Mouse (Mus musculus) cerebellum, adult 9-11 months (tissue): ENCODE data around the gene Kcns3.

Experiments used
- DNase-seq: peaks from one replicate; pipeline ENCODE4 v3.0.0; 2022

Gene Kcns3

DNA sequence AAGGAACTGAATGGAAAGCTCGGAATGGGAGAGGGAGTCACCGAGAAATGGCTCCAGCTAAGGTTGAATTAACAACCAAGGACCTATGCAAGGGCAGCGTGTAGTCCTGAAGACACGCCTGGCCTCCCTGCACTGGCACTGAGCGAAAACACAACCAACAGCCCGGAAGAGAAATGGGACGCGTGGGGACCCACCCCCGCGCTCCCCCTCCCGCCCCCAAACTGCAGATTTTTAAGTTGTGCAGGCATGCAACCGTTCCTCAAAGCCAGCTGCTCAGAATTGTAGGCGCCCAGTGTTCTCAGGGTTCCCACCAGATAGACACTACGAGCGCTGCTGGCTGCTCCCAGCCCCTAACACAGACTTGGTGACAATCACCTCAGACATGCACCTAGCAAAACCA lies at the start of gene Kcns3:
Gene Kcns3, minus strand, starts transcription at position 42 of the 400 bp plus-strand sequence.
- DNase-seq: no peak

DNA sequence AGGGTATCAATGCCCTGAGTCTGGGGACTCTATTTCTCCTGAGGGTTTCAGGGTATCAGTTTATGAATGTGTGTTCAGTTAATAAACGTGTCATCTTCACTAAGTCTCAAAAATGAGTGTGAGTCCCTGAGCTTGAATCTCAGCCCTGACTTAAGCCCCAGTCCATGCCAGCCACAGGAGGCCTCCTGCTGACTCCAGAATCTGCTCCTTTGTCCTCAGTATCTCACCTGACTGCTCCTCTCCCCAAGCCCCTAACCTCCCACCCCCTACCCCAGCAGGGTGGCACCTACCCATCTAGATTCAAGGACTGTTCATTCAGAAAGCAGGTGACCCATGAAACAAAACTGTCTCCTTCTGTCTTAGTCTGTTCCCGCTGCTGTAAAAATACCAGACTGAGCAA lies 47.7 kb upstream of the Kcns3 start:
- no peak for DNase-seq

DNA sequence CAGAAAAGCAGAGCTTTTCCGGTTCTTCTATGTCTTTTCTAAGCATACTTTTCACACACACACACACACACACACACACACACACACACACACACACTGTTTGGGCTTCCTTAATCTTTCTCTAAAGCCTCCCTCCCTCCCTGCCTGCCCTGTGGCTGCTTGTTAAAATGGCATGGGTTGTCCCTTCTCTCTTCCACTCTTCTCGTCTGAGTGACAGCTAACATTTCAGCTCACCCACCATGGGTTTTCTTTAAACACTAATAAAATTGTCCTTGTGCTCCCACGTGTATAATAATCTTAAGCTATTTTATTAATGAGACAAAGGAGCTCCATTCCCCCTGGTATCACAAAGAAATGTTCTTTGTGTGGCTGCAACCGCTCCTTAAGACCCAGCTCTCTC lies 47.2 kb upstream of the Kcns3 start:
- DNase-seq: no peak

DNA sequence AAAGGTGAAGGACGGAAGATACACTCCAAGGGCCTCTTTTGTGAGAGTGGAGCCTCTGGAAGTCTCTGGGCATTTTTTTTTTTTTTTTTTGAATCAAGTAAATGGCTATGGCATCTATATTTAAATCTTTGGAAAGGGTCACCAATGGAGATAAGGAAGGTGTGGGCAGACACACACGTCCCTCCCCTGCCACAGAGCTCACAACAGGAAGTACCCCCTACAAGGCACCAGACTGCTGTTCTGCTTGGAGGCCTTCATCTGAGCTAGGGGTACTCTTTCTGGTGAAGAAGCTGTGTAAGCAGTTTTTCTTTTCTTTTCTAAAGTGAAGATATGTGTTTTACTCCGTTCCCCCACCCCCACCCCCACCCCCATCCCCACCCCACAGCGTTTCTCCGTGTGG lies 46.0 kb upstream of the Kcns3 start:
- DNase-seq: no peak

DNA sequence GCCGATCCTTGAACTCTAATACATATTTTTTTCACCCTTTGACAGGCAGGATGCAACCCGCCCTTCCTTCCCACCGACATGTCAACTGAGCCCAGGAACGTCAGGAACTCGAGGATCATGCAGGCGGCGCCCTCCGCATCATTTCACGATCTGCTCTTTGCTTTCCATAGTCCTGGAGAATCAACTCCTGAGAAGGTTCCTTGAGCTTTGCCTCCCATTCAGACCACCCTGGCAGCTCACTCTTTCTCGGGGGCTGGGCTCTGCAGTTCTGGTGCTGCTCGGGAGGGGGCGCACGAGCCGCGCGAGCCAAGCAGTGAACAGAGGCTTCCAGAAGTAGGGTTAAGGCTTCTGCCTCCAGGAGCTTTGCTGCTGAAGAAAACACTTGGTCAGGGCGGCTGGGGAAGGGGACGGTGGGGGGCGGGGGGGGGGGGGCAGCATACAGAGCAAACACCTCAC lies 45.3 kb upstream of the Kcns3 start:
- peak; percentile 10 for DNase-seq

DNA sequence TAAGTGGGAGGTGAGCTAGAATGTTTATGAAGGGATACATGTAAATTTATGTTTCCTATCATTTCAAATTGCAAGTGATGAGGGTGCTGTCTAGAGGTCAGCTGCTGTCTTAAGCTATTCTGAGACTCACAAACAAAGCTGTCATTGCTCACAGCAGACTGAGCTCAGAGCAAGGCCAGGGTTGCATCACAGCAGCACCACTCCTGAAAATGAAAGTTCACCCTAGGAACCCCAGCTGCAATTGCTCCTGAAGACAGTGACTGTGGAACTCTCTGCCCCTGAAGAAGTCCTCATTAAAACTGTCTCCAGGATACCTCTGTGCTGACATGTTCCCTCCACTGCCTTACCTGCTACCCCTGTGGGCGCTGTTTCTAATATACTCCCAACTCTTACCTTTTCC lies 44.2 kb upstream of the Kcns3 start:
- DNase-seq: no peak

DNA sequence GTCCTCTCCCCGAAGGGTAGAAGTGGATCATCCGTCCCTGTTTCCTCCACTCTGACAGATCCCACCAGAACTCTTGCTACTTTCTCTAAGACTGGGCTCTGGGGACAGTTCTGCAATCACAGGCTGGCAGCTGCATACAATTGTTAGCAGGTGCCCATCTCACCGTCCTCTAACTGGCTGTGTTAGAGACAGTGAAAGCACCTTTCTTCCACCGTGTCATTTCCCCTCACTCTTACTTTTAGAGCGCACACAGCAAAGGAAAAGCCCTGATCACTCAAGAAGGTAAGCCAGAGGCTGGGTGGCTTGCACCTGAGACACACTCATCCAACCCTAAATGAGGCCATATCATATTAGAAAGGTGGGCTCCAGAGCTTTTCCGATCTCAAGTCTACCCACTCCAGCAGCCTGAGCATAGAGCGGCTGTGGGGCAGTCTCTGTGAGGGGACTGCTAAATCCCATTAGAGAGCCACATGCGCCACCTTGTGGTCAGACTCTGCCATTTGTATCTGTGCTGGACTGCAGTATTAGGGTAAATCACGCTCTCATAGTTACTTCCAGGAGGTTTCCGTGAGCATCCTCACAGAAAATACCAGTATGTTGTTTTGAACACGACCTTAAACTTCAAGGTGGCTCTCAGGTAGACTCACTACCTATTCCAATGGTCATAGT lies 27.8 kb upstream of the Kcns3 start:
- peak; percentile 56 for DNase-seq

DNA sequence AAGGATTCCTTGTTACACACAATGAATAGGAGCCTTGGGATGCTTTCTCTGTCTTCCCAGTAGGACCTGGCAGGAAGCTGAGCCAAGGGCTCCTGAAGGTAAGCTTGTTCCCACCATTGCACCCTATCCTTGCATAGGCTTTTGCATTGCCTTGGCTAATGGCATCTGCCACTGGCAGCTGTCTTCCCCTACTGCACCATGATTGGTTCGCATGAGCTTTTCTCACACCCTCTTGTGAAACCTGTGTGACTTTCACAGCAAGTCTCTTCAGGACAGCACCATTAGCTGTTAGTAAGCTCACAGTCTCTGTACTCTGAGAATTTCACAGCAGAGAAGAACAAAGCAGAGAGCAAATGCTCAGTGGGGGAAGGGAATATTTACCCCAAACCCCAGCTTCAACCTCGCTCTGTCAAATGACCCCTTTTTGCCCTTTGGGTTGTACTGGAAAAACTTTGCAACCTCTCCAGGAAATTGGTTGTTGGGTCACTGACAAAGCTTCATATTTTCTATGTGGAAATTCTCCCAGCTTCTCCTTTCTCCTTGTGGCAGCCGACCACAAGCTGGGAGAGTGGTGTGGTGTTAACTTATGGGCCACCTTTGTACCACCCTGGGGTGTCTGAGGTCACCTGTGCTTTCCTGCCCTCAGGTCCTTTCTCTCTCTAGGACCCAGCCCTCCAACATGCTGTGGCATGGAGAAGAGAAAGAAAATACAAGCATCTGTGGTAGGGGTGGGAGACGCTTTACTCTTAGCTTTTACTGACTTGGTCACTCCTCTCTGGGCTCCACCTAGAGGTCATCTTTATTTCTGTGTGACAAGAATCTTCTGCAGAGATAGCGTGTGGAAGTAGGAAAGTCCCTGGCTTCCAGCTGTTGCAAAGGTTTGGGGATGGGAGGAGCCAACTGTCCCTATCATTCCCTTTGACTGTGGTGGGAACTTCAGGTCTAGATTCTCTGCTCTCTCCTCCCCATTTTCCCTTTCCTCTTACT lies 26.8 kb upstream of the Kcns3 start:
- no peak for DNase-seq

DNA sequence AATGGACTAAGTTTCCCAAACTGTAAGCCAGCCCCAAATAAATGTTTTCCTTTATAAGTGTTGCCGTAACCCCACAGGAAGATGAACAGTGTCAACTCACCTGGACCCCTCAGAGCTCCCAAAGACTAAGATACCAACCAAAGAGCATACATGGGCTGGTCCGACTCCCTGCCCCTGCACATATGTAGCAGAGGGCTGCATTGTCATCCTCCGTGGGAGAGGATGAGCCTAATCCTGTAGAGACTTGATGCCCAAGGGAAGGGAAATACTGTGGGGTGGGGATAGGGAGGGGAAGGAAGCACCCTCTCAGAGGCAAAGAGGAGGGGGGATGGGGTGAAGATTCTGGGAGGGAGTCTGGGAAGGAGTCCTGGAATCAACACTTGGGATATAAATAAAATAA lies 7.8 kb upstream of the Kcns3 start:
- DNase-seq: no peak

DNA sequence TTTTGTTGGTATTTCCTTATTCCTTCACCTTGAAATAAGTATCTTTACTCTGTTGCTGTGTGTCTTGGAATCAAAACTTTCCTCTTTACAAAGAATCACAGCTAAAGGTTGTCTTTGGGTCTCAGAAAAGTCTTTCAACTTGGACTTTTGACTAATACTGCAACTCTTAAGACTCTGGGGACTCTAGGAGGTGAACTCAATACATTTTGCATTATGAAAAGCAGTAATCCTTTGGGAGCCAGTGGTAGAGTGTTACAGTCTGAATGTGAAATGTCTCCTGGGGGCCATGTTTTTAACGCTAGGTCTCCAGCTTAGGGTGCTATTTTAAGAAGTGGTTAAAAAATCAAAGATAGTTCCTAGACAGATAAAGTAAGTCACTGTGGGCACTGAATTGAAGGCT lies 4.3 kb upstream of the Kcns3 start:
- DNase-seq: no peak

DNA sequence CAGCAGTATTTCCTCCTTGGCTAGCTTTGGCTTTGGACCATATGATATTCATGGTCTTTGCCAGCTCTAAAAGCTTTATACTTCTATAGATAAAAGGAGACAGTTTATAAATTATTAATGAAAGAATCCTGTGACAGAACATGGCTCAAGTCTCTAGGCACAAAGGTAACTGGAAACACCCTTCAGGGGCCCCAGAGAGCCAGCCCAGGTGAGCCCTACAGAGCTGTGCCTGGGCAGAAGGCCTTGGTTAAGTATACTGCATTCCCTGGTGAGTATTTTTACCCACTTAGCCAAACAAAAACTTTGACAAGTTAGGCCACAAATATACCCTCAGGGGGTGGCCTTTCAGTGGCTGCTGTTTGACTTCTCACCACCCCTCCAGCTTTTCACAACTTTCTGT lies 2.7 kb upstream of the Kcns3 start:
- DNase-seq: no peak

DNA sequence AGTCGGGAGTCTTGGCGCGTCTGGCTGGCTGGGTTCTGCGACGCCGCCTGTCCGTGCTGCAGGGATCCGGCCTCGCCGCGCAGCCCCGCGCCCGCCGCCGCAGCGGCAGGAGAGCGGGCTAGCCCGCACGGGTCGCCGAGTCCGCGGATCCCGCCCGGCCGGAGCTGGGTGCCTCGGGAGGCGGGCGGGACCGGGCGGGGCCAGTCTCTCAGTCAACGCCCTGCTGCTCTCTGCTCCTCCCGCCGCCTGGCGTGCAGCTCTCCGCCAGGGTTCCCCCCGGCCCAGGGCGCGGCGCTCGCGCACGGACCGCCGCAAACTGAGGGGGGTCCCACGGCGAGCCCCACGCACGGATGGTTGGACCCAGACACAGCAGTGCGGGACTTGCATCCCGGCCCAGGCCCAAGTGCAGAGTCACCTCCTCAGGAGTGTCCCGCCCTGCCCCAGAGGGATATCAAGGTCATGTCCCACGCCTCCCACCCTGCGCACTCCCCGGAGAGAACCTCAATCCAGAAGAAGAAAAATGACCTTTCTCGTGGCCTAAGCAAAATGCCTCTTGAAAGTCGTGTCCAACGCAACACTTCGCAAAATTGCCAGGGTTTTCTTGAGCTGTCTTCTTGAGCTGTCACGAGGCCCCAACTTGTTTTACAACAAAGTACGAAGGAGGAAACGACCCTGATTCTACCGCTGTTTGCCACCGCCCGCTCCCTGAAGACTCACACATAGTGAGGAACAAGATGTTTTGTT lies 492 bp downstream of the Kcns3 start:
- no peak for DNase-seq

DNA sequence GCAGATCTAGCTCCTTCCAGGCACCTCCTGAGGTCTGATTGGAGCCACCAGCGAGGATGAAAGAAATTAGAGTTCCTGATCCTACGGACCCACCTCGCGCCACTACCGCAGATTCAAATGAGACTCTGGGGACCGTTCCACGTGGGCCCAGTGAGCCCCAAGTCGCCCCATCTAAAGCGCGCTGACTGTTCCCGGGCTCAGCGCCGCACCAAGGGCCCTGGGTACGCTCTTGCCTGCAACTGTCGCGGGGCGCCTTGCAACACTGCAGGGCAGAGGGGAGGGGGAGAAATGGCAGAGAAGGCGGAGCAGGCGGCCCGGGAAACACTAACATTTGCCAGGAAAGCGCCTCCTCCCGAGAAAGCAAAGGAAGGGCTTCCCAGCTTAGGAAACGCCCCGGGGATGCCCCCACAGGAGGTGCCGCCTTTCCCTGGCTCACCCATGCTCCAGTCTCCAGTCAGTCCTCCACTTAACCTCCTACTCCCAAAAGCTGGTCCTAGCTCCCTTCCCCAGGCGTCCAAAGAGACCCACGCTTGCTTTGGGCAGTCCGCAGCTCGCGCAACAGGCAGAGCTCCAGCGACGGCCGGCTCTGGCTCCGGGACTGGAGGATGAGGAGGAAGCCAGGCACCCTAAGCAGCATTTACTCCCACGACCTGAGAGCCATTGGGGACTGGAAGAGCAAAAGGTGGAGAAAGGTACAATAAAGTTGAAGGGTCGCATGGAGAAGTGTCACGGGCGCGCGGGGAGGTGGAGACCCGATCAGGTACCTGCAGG lies 1.2 kb downstream of the Kcns3 start:
- DNase-seq: peak; percentile 4

DNA sequence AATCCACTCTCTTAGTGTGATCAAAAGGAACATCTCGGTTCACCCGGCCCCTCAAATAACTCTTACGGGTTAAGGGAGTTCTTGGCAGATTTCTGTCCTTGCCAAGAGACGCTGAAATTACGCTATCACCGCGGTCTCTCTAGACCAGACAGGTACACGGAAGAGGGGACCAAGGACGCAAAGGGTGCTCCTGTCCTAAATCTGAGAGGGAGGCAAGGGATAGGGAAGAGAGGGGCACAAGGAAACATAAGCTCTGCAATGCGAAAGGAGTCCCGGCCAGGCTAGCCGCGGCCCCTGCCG lies 1.8 kb downstream of the Kcns3 start:
- no peak for DNase-seq

DNA sequence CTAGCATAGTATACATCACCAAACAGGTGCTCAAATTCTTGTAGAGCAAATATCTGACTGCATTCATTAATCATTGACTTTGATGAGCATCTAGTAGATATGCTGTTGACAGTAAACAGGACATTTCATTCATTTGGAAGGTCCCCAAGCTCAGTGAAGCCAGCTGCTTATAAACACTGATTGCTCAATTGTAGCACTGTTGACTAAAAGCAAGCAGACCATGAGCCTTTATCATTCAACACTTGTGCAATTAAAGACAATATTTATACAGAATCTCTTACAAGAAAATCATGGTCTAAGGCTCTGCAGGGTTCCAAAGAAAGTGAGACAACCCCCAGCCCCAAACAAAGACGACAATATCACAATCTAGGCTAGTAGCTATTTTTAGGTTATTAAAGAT lies 6.0 kb downstream of the Kcns3 start:
- DNase-seq: no peak

DNA sequence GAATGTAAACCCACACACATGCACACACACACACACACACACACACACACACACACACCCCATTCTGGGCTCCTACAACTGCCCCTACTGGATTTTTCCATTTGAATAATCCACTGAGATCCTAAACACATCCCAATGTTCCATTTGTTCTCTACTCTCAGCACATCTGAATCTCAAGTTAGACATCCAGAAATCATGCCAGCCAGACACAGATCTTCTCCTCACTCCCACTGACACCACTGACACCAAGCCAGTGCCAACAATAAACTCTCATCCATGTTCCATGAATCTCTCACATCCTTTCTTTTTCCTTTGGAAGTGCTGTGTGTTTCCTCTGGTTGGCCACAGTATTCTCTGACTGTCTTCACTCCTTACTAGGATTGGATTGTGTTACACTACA lies 18.4 kb downstream of the Kcns3 start:
- no peak for DNase-seq

DNA sequence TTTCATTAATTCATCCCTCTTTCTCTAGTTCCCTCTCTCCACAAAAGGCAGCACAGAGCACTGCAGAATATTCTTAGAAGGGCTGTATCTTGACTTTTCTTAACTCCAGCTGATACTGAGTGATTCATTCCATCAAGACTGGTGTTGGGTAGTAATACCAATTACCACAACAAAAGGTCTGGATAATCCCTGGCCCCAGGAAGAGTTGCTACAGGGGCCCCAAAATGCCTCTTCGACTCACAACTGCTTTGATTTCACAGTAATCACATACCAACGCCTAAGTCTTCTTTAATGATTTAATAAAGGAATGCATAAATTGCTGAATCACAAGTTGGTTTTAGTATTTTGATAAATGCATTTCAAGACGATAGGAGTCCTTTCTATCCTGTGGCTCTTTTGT lies 21.7 kb downstream of the Kcns3 start:
- no peak for DNase-seq

DNA sequence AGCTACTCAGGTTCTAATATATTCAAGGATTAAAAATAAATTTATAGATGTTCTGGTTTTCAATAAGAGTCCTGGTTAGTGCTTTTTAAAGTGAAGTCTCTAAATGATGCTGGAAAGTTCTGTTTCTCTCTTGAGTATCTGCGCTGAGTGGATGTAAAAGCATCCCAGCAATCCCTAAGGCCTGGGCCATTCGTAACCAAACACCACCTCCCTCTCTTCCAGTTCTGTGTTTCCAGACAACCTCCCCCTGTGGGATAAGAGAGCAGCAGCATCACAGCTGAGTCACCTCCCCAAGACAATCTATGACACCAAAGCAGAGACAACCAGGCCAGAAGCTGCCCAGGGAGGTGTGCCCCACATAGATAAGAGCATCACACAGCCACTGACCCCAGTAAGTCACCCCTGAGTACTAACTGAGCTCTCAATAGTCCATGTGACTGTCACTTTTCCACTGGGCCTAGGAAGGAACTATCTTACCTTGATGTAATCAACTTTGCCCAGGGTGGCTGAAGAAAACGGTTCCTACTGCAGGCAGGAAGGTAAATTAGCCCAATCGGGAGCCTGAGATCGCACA lies 24.6 kb downstream of the Kcns3 start:
- DNase-seq: no peak

DNA sequence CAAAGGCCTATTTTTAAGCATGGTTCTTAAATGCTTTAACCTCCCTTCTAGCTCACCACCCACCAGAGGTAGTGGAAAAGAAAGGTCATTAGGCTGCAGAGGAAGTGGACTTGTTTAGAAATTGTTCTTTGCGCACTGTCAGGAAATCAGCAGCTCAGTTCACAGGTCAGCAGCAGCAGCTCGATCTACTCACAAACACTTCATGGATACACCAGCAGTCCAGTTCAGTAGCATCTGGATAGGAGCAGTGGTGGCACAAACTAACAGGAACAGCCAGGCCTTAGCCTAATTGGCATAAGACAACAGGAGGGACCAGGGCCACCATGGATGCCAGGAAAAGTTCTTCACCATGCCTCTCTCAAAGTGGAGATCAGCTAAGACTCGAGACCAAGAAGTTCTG lies 49.3 kb downstream of the Kcns3 start:
- no peak for DNase-seq

DNA sequence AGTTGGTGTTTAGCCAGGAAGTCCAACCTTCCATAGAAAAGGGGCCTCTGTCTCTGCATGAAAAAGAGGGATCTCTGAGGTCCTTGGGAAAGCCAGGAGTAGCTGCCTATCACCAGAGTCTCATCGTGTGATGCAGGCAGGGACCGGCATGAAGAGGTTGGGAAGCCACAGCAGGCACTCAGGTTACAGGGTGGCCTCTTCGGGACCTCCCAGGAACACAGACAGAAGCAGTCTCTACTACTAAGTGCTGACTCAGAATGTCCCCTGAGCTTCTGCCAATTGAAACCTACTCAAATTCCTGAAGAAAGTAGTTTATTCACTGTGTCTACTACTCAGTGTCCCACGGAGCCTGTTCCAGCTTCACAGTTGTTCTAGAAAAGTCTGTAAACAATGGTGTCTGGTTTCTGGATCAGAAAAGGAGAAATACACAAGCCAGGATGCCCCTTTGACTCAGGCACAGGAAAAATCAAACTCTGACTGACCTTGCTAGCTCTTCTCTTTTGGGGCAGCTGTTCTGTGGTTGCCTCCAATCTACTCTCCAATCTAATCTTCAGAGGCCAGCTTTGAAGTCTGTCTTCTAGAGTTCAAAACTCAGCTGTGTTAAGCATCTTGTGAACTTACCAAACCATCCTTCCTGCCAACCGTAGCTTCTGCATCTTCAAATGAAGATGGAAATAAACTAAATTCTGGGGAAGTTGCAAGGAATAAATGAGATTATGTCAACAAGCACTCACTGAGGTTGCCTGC lies 62.1 kb downstream of the Kcns3 start:
- no peak for DNase-seq

DNA sequence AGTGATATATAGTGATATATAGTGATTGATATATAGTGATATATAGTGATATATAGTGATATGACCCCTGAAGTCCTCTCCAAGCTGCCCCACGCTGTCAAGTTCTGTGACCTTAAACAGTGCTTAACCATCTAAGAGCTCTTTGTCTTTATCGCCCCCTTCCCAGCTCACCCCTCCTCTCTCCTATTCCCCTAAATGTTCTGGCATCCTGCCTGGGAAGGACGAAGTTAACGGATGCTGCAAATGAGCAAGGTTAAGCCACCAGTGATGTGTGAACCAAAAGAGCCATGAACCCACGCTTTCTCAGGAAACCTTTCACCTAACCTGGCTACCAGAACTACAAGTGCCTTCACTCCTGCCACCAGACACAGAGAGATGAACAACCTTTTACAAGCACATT lies 64.0 kb downstream of the Kcns3 start:
- no peak for DNase-seq

DNA sequence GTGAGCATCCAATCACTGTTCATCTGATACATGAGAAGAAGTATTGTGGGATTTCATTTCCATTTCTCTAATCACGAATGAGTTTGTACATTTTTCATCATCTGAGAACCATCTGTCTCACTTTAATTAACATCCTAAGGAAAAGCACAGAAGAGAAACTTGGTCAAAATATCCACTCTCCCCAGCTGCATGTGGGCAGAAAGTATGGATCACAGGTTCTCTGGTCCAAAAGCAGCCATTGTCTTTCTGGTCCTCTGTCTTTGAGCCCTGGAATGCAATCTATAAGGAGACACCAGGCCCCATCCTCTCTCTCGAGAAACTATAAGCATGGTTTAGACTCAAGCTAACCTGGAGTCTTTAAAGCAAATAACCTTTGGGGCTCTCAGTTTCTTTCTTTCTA lies 79.8 kb downstream of the Kcns3 start:
- no peak for DNase-seq
